Mouse (Mus musculus) lung, postnatal 0 days (tissue): ENCODE results near the gene Qrfpr.

Experiments used
- CTCF ChIP-seq: IDR thresholded peaks from 2 replicates; pipeline ENCODE4 v1.5.1; 2016; ENCODE audit warnings: antibody characterized with exemption, mild to moderate bottlenecking
- EP300 ChIP-seq: IDR thresholded peaks from 2 replicates; pipeline ENCODE4 v1.6.1; 2016; ENCODE audit warnings: antibody characterized with exemption, mild to moderate bottlenecking, control low read depth

- TF ChIP-seq EP300 (no peak), CTCF (no peak)
Measured at GRCm38 (mm10) chr3:36171348-36171747, 50.8 kb downstream of the Qrfpr start.
